Mouse (Mus musculus) ES-E14 (cell line): ENCODE measurements around the gene Cmtm2a. TPM values are rescaled to one million over a fixed set of nuclear protein-coding genes. Genes with fewer than 3 reads are reported as not detected.
"Not testable (repeated sequence)": the region's sequence is repeated elsewhere in the genome, so short reads cannot be mapped to it uniquely, and the experiment has no call there.

ENCODE experiments used
- DNase-seq: peaks from one replicate; pipeline ENCODE4 v3.0.0-alpha.2; 2013; ENCODE audit warnings: low read depth, low spot score
- H3K27ac ChIP-seq: 2 replicates; pipeline ENCODE4 v1.5.1; 2012; ENCODE audit warnings: low read depth, mild to moderate bottlenecking, low read length, moderate library complexity, mixed read lengths; ENCODE audit not compliant: poor library complexity, insufficient read depth, severe bottlenecking
- H3K36me3 ChIP-seq: 2 replicates; pipeline ENCODE4 v1.6.1; 2012; ENCODE audit warnings: mild to moderate bottlenecking, low read length, moderate library complexity, mixed read lengths; ENCODE audit not compliant: control insufficient read depth, poor library complexity, insufficient read depth, severe bottlenecking
- H3K4me1 ChIP-seq, 2 experiments: fragments of 150-350 bp in 1 of 2; sonication (generic) in 1 of 2; 2 replicates each; pipeline ENCODE4 v1.6.1; 2012; ENCODE audit warnings: low read length in 2 of 2, mild to moderate bottlenecking in 1 of 2, mixed read lengths in 1 of 2; ENCODE audit not compliant: control insufficient read depth in 2 of 2, insufficient read depth in 2 of 2, poor library complexity in 1 of 2
- H3K4me3 ChIP-seq, 2 experiments: fragments of 150-350 bp in 1 of 2; sonication (generic) in 1 of 2; 2 replicates each; pipeline ENCODE4 v1.5.1; 2012; ENCODE audit warnings: low read length in 2 of 2, low read depth in 1 of 2, mild to moderate bottlenecking in 1 of 2, mixed read lengths in 1 of 2; ENCODE audit not compliant: insufficient read depth in 1 of 2, poor library complexity in 1 of 2, severe bottlenecking in 1 of 2
- H3K9ac ChIP-seq: 2 replicates; pipeline ENCODE4 v1.6.1; 2012; ENCODE audit warnings: low read depth, mild to moderate bottlenecking, low read length, mixed read lengths; ENCODE audit not compliant: poor library complexity, insufficient read depth, severe bottlenecking
- H3K9me3 ChIP-seq: fragments of 150-350 bp; sonication (generic); 2 replicates; pipeline ENCODE4 v1.6.1; 2012; ENCODE audit warnings: low read depth, mild to moderate bottlenecking, low read length; ENCODE audit not compliant: control insufficient read depth, insufficient read depth
- CHD2 ChIP-seq: IDR thresholded peaks from 2 replicates; pipeline ENCODE4 v1.6.1; 2014; ENCODE audit warnings: mild to moderate bottlenecking, low read depth, low read length, inconsistent platforms
- HCFC1 ChIP-seq: IDR thresholded peaks from 2 replicates; pipeline ENCODE4 v1.6.1; 2012; ENCODE audit warnings: low read length, inconsistent platforms, borderline replicate concordance; ENCODE audit not compliant: insufficient read depth
- MAFK ChIP-seq: IDR thresholded peaks from 2 replicates; pipeline ENCODE4 v1.6.1; 2014; ENCODE audit warnings: mild to moderate bottlenecking, low read depth, low read length, inconsistent platforms; ENCODE audit not compliant: insufficient read depth
- ZC3H11A ChIP-seq: IDR thresholded peaks from 2 replicates; pipeline ENCODE4 v1.6.1; 2012; ENCODE audit warnings: low read depth, mild to moderate bottlenecking, inconsistent platforms, low read length, borderline replicate concordance
- ZNF384 ChIP-seq: IDR thresholded peaks from 2 replicates; pipeline ENCODE4 v1.6.1; 2012; ENCODE audit warnings: low read depth, low read length, inconsistent platforms
- in situ Hi-C, 2 experiments: fragments of 600-800 bp; cut with MboI; formaldehyde crosslinking; loops; one replicate each; pipeline ENCODE4 v1.15.1; 2025; ENCODE audit warnings: low sequenced_read_pairs in 2 of 2, inconsistent platforms in 1 of 2; ENCODE audit not compliant: unreplicated experiment in 2 of 2
- total RNA-seq: library from RNA; depleted of rRNA; stranded (reverse); fragments of 300-350 nt; gene quantifications from 2 replicates; pipeline ENCODE4 v1.2.3, GENCODE M21; 2012

Gene Cmtm2a
- total RNA-seq, 1 experiment = not detected

GRCm38 (mm10) chr8:104336806-104337205 lies 43.8 kb upstream of the Cmtm2a start:
- DNase-seq = no peak
- no peak for TF ChIP-seq ZC3H11A
- TF ChIP-seq MAFK = no peak
- TF ChIP-seq CHD2 = no peak
- H3K9ac ChIP-seq = no peak overlapping the region
- in situ Hi-C loops = no loop called here
- H3K9me3 ChIP-seq = no peaks in the 10 kb centered on the region
- H3K4me1 ChIP-seq = peaks cover 0 to 12% of the 10 kb centered on the region in 2 experiments; a peak in 2 of 4 replicates
- H3K36me3 ChIP-seq = no peaks in the 10 kb centered on the region
- no peak overlapping the region for H3K4me3 ChIP-seq
- H3K27ac ChIP-seq = no peak overlapping the region

GRCm38 (mm10) chr8:104334196-104334595 lies 41.2 kb upstream of the Cmtm2a start:
- Histone ChIP-seq H3K27ac (no peak overlapping the region), H3K9me3 (no peaks in the 10 kb centered on the region), H3K9ac (no peak overlapping the region), H3K36me3 (no peaks in the 10 kb centered on the region), H3K4me3 (no peak overlapping the region), H3K4me1 (no peaks in the 10 kb centered on the region)
- in situ Hi-C loops = no loop called here
- no peak for DNase-seq
- no peak for TF ChIP-seq HCFC1
- TF ChIP-seq CHD2 = no peak
- no peak for TF ChIP-seq MAFK
- TF ChIP-seq ZNF384 = no peak
- no peak for TF ChIP-seq ZC3H11A

- H3K9me3 ChIP-seq = no peaks in the 10 kb centered on the region
- no peak overlapping the region for H3K9ac ChIP-seq
- no peak overlapping the region for H3K27ac ChIP-seq
- no peak for DNase-seq
- H3K36me3 ChIP-seq = no peaks in the 10 kb centered on the region
- in situ Hi-C loops = no loop called here
- H3K4me3 ChIP-seq = no peak overlapping the region
- H3K4me1 ChIP-seq = no peaks in the 10 kb centered on the region
- TF ChIP-seq ZC3H11A (no peak), HCFC1 (no peak), CHD2 (no peak), ZNF384 (no peak), MAFK (no peak)
Measured at GRCm38 (mm10) chr8:104333786-104334185, 40.8 kb upstream of the Cmtm2a start.

GRCm38 (mm10) chr8:104332665-104333631 lies 40.0 kb upstream of the Cmtm2a start:
- no peaks in the 10 kb centered on the region for H3K4me1 ChIP-seq
- no peak overlapping the region for H3K27ac ChIP-seq
- H3K9ac ChIP-seq = no peak overlapping the region
- no peaks in the 10 kb centered on the region for H3K36me3 ChIP-seq
- no peak overlapping the region for H3K4me3 ChIP-seq
- no peaks in the 10 kb centered on the region for H3K9me3 ChIP-seq
- in situ Hi-C loops = no loop called here
- TF ChIP-seq CHD2 (no peak), MAFK (no peak), HCFC1 (no peak), ZC3H11A (no peak), ZNF384 (no peak)
- DNase-seq = no peak

- in situ Hi-C loops = not testable (repeated sequence)
Measured at GRCm38 (mm10) chr8:104321930-104322329, 28.9 kb upstream of the Cmtm2a start, which contains the start of gene Cmtm2b. Gene Cmtm2b (plus strand): TSS chr8:104322230.

GRCm38 (mm10) chr8:104321267-104321666 lies 28.3 kb upstream of the Cmtm2a start, which contains the start of gene Gm11020:
Gene Gm11020 (plus strand): TSS chr8:104321567.
- H3K4me1 ChIP-seq, H3K4me3 ChIP-seq, DNase-seq, H3K9me3 ChIP-seq, H3K27ac ChIP-seq, in situ Hi-C loops, H3K9ac ChIP-seq, H3K36me3 ChIP-seq: not testable (repeated sequence)

More at GRCm38 (mm10) chr8:104321930-104322329, 28.9 kb upstream of the Cmtm2a start, which contains the start of gene Cmtm2b:
- H3K4me3 ChIP-seq, H3K9ac ChIP-seq, H3K36me3 ChIP-seq, H3K27ac ChIP-seq, H3K4me1 ChIP-seq, DNase-seq, H3K9me3 ChIP-seq: not testable (repeated sequence)
